Mouse (Mus musculus) brain, embryonic 14.5 days (tissue): Measurements from ENCODE around the gene Mgmt.

Experiments used
- CTCF ChIP-seq: fragments of 200-500 bp; IDR thresholded peaks from 2 replicates; pipeline ENCODE4 v1.5.1; 2012; ENCODE audit warnings: inconsistent platforms, mild to moderate bottlenecking, moderate library complexity, borderline replicate concordance; ENCODE audit not compliant: insufficient read depth, insufficient read length; ENCODE audit errors: extremely low read depth
- POLR2A ChIP-seq: fragments of 200-500 bp; IDR thresholded peaks from 2 replicates; pipeline ENCODE4 v1.6.1; 2012; ENCODE audit warnings: mild to moderate bottlenecking, inconsistent platforms, borderline replicate concordance; ENCODE audit not compliant: poor library complexity, insufficient read depth, insufficient read length, severe bottlenecking; ENCODE audit errors: extremely low read depth

GRCm38 (mm10) chr7:136864677-136865463 lies 29.5 kb upstream of the Mgmt start:
- TF ChIP-seq POLR2A (no peak), CTCF (no peak)
